Mouse (Mus musculus) limb, embryonic 13.5 days (tissue): ENCODE data around the gene Ppp1r9a. TPM values are rescaled to one million over a fixed set of nuclear protein-coding genes. Genes with fewer than 3 reads are reported as not detected.

Experiments used
- ATAC-seq: fragments of 200-750 bp; cut with Nextera tagmentation; 2 replicates; pipeline ENCODE4 v1.8.0; 2017; ENCODE audit warnings: low read depth, moderate number of reproducible peaks, moderate TSS enrichment; ENCODE audit not compliant: low FRiP score
- H3K27ac ChIP-seq: fragments of 300-500 bp; sonication (generic); 2 replicates; pipeline ENCODE4 v1.5.1; 2015; ENCODE audit warnings: inconsistent platforms, mild to moderate bottlenecking, moderate library complexity
- H3K27me3 ChIP-seq: fragments of 300-500 bp; sonication (generic); 2 replicates; pipeline ENCODE4 v1.6.1; 2015; ENCODE audit warnings: mild to moderate bottlenecking, inconsistent platforms
- H3K36me3 ChIP-seq: fragments of 300-500 bp; sonication (generic); 2 replicates; pipeline ENCODE4 v1.6.1; 2015; ENCODE audit warnings: inconsistent platforms, mild to moderate bottlenecking, moderate library complexity
- H3K4me1 ChIP-seq: fragments of 300-500 bp; sonication (generic); 2 replicates; pipeline ENCODE4 v1.6.1; 2015; ENCODE audit warnings: inconsistent platforms
- H3K4me2 ChIP-seq: fragments of 300-500 bp; sonication (generic); replicated peaks from 2 replicates; pipeline ENCODE4 v1.6.1; 2015; ENCODE audit warnings: inconsistent platforms, mild to moderate bottlenecking, moderate library complexity
- H3K4me3 ChIP-seq: fragments of 300-500 bp; sonication (generic); 2 replicates; pipeline ENCODE4 v1.5.1; 2015; ENCODE audit warnings: moderate library complexity, mild to moderate bottlenecking, inconsistent platforms
- H3K9ac ChIP-seq: fragments of 300-500 bp; sonication (generic); 2 replicates; pipeline ENCODE4 v1.6.1; 2015; ENCODE audit warnings: mild to moderate bottlenecking, inconsistent platforms
- H3K9me3 ChIP-seq: fragments of 300-500 bp; sonication (generic); 2 replicates; pipeline ENCODE4 v1.6.1; 2016; ENCODE audit warnings: inconsistent platforms
- WGBS: fragments of 180-500 bp; shearing (Covaris S2); methylation state at CpG from one replicate; pipeline ENCODE4 v1.1.7; 2015; 5-methylcytosine and 5-hydroxymethylcytosine counted together
- polyA plus RNA-seq: library from polyadenylated mRNA; unstranded; fragments of >200 nt; fragmentation: Nextera tagmentation; extraction: Ambion mirVana; gene quantifications from 2 replicates; pipeline ENCODE4 v1.2.1, GENCODE M21; 2015

Ppp1r9a gene
- polyA plus RNA-seq, 1 experiment from 2014 or later: 23.6 TPM

GRCm38 (mm10) chr6:4992308-4992707, 89.6 kb downstream of the Ppp1r9a start:
- no peak overlapping the region for H3K4me2 ChIP-seq
- H3K27me3 ChIP-seq: no peaks in the 10 kb centered on the region
- H3K27ac ChIP-seq: no peak overlapping the region; the same call in 1 of the 2 replicates
- no peak overlapping the region for H3K4me3 ChIP-seq
- no peak for ATAC-seq
- no peaks in the 10 kb centered on the region for H3K9me3 ChIP-seq
- H3K4me1 ChIP-seq: peaks cover 24% of the 10 kb centered on the region
- 90% methylated on average over 9 of the region's 9 CpGs for WGBS
- no peak overlapping the region for H3K9ac ChIP-seq
- H3K36me3 ChIP-seq: no peaks in the 10 kb centered on the region

DNA sequence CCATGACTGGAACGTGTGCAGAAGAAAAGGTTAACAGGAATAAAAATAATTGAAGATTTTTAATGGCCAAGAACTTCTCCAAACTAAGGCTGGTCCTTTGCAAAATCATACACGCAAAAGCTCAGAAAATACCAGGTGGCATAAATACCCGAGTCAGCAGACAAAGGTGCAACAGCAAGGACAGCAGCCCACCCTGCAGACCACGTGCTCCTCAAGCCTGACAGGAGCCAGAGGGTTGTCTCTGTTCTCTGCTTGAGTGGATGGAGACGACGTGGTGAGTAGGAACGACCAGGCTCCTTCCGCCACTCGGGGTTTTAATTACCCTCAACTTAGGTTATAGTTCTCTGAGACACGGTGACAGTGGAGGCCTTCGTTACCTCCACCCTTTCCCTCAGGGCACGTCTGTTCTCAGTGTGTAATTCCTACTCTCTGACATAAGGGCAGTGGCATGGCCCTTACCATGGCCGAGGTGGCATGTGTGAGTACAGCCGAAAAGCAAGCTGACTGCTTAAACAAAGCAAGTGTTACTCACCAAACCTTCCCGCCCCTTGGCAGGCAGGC, 91.0 kb downstream of the Ppp1r9a start:
- 14% methylated on average over 15 of the region's 15 CpGs for WGBS
- H3K4me1 ChIP-seq: peaks cover 26% of the 10 kb centered on the region
- H3K9ac ChIP-seq: 0 out of 2 replicates have a peak overlapping the region, but pooled peaks have one; percentile 20
- no peaks in the 10 kb centered on the region for H3K36me3 ChIP-seq
- ATAC-seq: no peak; the same call in 1 of the 2 replicates
- H3K4me3 ChIP-seq: peak overlapping the region; percentile 17; the same call in 1 of the 2 replicates
- no peaks in the 10 kb centered on the region for H3K9me3 ChIP-seq
- H3K27me3 ChIP-seq: no peaks in the 10 kb centered on the region
- H3K27ac ChIP-seq: peak overlapping the region; percentile 73
- peak overlapping the region; percentile 53 for H3K4me2 ChIP-seq

GRCm38 (mm10) chr6:4994161-4994919, 91.6 kb downstream of the Ppp1r9a start:
- Histone ChIP-seq H3K4me1 (peaks cover 30% of the 10 kb centered on the region), H3K9me3 (no peaks in the 10 kb centered on the region), H3K4me3 (peak overlapping the region; percentile 17), H3K27me3 (no peaks in the 10 kb centered on the region), H3K27ac (peak overlapping the region; percentile 73; the same call in 1 of the 2 replicates), H3K4me2 (peak overlapping the region; percentile 53), H3K9ac (0 out of 2 replicates have a peak overlapping the region, but pooled peaks have one; percentile 20), H3K36me3 (no peaks in the 10 kb centered on the region)
- 18% methylated on average over 14 of the region's 14 CpGs for WGBS
- ATAC-seq: peak; percentile 93

DNA sequence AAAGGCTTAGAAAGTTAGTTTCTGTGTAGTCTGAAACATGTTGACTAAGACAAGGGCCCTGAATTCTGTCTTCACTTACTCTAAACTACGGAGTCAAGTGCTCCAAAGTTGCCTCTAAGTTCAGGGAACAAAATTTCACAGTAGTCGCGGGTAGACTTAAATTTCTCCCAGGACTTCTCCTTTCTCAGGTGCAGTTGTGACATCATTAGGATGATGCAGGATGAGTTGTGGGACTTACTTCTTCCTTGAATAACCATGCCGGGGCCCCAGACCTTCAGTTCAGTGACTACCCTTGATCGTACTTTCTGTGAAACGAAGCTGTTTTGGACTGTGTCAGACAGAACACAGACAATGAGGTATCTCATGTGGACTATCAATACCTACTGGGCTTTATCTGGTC, 94.9 kb downstream of the Ppp1r9a start:
- H3K36me3 ChIP-seq: no peaks in the 10 kb centered on the region
- 96% methylated on average over 6 of the region's 6 CpGs for WGBS
- no peak overlapping the region for H3K4me2 ChIP-seq
- no peaks in the 10 kb centered on the region for H3K27me3 ChIP-seq
- ATAC-seq: no peak
- H3K9ac ChIP-seq: no peak overlapping the region
- no peak overlapping the region for H3K27ac ChIP-seq
- H3K9me3 ChIP-seq: no peaks in the 10 kb centered on the region
- no peak overlapping the region for H3K4me3 ChIP-seq
- H3K4me1 ChIP-seq: peaks cover 27% of the 10 kb centered on the region

- Histone ChIP-seq H3K4me1 (peaks cover 18% of the 10 kb centered on the region), H3K9me3 (no peaks in the 10 kb centered on the region), H3K9ac (no peak overlapping the region), H3K4me3 (no peak overlapping the region), H3K4me2 (no peak overlapping the region), H3K36me3 (no peaks in the 10 kb centered on the region), H3K27me3 (no peaks in the 10 kb centered on the region), H3K27ac (0 out of 2 replicates have a peak overlapping the region, but pooled peaks have one; percentile 23)
- WGBS: 19% methylated on average over 4 of the region's 4 CpGs
- no peak for ATAC-seq
Measured at GRCm38 (mm10) chr6:4998929-4999328, 96.2 kb downstream of the Ppp1r9a start.

DNA sequence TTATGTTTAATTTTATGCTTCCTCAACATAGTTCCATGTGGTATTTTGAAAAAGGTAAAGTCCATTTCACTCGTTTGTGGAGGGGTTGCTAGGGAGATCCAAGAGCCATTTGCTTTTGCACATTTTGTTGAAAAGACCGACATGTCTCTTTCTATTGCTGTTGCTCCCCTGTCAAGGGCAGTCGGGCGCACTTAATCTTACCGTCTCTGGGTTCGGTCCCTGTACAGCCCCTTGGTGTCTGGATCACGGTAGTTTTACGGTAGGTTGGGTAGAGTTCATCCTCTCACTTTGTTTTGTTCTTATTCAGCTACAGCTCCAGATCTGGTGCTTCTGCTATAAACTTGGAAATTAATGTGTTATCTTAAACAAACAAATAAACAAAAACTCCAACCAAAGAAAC, 98.1 kb downstream of the Ppp1r9a start:
- no peak for ATAC-seq
- peaks cover 12% of the 10 kb centered on the region for H3K4me1 ChIP-seq
- no peak overlapping the region for H3K27ac ChIP-seq
- no peak overlapping the region for H3K4me2 ChIP-seq
- H3K9me3 ChIP-seq: no peaks in the 10 kb centered on the region
- no peaks in the 10 kb centered on the region for H3K36me3 ChIP-seq
- H3K4me3 ChIP-seq: no peak overlapping the region
- no peaks in the 10 kb centered on the region for H3K27me3 ChIP-seq
- 70% methylated on average over 8 of the region's 8 CpGs for WGBS
- no peak overlapping the region for H3K9ac ChIP-seq

- Histone ChIP-seq H3K9ac (no peak overlapping the region), H3K4me3 (no peak overlapping the region), H3K4me1 (peaks cover 13% of the 10 kb centered on the region), H3K9me3 (no peaks in the 10 kb centered on the region), H3K36me3 (no peaks in the 10 kb centered on the region), H3K27ac (no peak overlapping the region), H3K27me3 (no peaks in the 10 kb centered on the region), H3K4me2 (0 out of 2 replicates have a peak overlapping the region, but pooled peaks have one; percentile 3)
- ATAC-seq: peak; percentile 67
- WGBS: 42% methylated on average over 22 of the region's 22 CpGs
Measured at GRCm38 (mm10) chr6:5005491-5006275, 103.0 kb downstream of the Ppp1r9a start.

DNA sequence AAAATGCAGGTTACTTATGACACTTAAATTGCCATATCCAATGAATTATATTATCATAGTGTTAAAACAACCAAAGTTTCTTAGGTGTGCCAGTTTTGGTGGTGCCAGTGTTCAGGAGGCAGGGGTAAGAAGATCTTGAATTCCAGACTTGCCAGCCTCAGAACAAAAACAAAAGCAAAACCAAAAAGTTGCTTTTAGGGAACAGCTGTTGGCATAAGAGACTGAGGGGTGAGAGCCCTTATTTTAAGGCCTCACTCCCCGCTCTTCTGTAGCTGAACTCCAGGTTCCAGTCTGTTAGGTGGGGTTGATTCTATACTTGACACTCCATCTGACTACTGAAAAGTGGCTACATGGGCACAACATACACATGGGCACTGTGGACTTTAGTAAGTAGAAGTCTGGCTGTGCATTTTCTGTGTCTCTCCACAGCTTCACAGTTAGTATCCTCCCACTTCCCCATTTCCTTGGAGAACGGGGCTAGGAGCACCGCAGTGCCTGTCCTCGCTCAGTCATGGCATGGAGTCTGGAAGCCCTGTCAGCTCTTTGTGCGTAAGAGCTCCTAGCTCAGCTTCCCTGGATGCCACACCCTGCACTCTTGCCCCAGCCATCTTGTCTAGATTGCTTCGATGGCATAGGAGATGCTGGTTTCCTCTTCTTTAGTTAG, 103.7 kb downstream of the Ppp1r9a start:
- Histone ChIP-seq H3K27ac (no peak overlapping the region), H3K4me2 (no peak overlapping the region), H3K4me1 (peaks cover 20% of the 10 kb centered on the region), H3K9ac (no peak overlapping the region), H3K27me3 (no peaks in the 10 kb centered on the region), H3K36me3 (no peaks in the 10 kb centered on the region), H3K9me3 (no peaks in the 10 kb centered on the region), H3K4me3 (no peak overlapping the region)
- no peak for ATAC-seq
- 90% methylated on average over 6 of the region's 6 CpGs for WGBS

DNA sequence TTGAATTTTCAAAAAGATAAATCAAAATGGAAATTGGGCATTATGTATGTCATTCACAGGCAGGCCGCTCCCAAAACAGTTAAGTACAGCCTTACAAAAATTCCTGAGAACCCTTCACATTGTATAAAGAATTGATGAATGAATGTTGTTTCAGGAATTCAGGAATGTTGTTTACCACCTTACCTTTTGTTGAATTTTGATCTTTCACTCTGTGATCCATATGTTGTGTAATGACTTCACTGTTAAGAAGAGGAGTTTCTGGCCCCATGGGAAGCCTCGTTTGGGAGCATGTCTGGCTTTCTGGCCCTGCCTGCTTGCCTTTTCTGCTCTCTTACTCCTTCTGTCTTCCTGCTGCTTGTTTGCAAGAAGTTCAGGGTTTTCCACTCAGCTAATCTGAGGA, 105.4 kb downstream of the Ppp1r9a start:
- H3K4me3 ChIP-seq: no peak overlapping the region
- H3K9me3 ChIP-seq: no peaks in the 10 kb centered on the region
- WGBS: 56% methylated on average over 2 of the region's 2 CpGs
- H3K4me2 ChIP-seq: no peak overlapping the region
- H3K4me1 ChIP-seq: peaks cover 35% of the 10 kb centered on the region
- H3K36me3 ChIP-seq: no peaks in the 10 kb centered on the region
- H3K9ac ChIP-seq: no peak overlapping the region
- no peak overlapping the region for H3K27ac ChIP-seq
- no peak for ATAC-seq
- H3K27me3 ChIP-seq: no peaks in the 10 kb centered on the region

- WGBS: 73% methylated on average over 15 of the region's 15 CpGs
Measured at GRCm38 (mm10) chr6:5008603-5009002, 105.9 kb downstream of the Ppp1r9a start.

DNA sequence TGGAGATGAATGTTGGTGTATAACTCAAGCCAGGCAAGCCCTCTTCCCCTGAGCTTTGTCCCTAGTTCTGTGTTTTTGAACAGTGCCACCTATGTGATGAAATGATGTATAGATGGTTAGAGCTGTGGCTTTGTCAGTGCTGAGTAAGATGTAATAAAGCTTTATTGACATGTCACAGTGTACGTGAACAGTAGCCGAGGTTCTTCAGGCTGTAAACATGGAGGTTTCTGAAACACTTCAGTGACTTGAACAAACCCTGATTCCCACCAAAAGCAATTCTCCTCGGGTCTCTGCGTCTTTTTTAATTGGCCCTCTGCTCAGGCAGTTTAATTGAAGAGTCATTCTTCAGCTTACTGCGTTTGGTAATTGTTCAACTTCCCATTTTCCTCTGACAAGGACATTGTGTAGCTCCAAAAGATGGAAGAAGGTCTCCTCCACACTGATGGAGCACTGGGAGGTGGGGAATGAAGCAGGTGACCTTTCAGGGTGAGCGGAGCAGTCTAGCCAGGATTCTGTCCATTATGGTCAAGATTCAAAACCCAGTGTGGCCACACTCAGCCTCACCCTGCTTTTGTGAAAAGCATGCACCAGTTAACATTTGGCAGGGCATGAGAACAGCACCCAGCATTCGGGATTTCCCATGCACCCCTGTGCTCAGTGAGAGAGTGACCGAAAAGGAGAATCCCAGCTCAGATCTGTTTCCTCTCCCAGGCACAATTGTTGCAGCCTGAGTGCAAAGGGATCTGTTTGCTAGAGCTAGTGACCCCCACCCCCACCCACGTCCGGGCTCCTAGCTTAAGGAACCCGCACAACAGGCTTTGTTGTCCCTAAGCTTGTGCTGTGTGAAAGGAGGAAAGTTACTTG, 108.1 kb downstream of the Ppp1r9a start:
- peak overlapping the region; percentile 22; the same call in 1 of the 2 replicates for H3K27ac ChIP-seq
- no peak for ATAC-seq
- WGBS: 34% methylated on average over 11 of the region's 11 CpGs

More at GRCm38 (mm10) chr6:5008603-5009002, 105.9 kb downstream of the Ppp1r9a start:
- H3K4me1 ChIP-seq: peaks cover 35% of the 10 kb centered on the region
- ATAC-seq: no peak
- no peak overlapping the region for H3K27ac ChIP-seq
- H3K9ac ChIP-seq: no peak overlapping the region
- H3K4me3 ChIP-seq: no peak overlapping the region
- no peak overlapping the region for H3K4me2 ChIP-seq
- H3K36me3 ChIP-seq: no peaks in the 10 kb centered on the region
- no peaks in the 10 kb centered on the region for H3K9me3 ChIP-seq
- H3K27me3 ChIP-seq: no peaks in the 10 kb centered on the region

More for the DNA sequence above, 108.1 kb downstream of the Ppp1r9a start:
- H3K4me1 ChIP-seq: peaks cover 39% of the 10 kb centered on the region
- no peaks in the 10 kb centered on the region for H3K27me3 ChIP-seq
- no peak overlapping the region for H3K9ac ChIP-seq
- no peak overlapping the region for H3K4me3 ChIP-seq
- H3K36me3 ChIP-seq: no peaks in the 10 kb centered on the region
- no peak overlapping the region for H3K4me2 ChIP-seq
- no peaks in the 10 kb centered on the region for H3K9me3 ChIP-seq
